Mouse (Mus musculus) ES-Bruce4 (cell line): ENCODE data around the gene Heatr4.

Experiments
- EP300 ChIP-seq: IDR thresholded peaks from 2 replicates; pipeline ENCODE4 v1.6.1; 2011; ENCODE audit warnings: low read depth, low read length; ENCODE audit not compliant: insufficient read depth
- POLR2A ChIP-seq: IDR thresholded peaks from one replicate; pipeline ENCODE4 v1.8.1; 2011; ENCODE audit warnings: low read length; ENCODE audit not compliant: insufficient read depth

GRCm38 (mm10) chr12:83949776-83950492, 34.7 kb downstream of the Heatr4 start:
- TF ChIP-seq POLR2A (no peak), EP300 (no peak)
